Mouse (Mus musculus) spleen, adult 2 months (tissue): ENCODE results near the gene 1810043G02Rik. TPM values are rescaled to one million over a fixed set of nuclear protein-coding genes. Genes with fewer than 3 reads are reported as not detected.

ENCODE experiments used
- DNase-seq, 2 experiments: peaks; one replicate each; pipeline versions ENCODE4 v3.0.0 to v3.0.0-alpha.2; 2012 to 2021; ENCODE audit warnings: low spot score in 2 of 2, low read depth in 1 of 2
- H3K27ac ChIP-seq: fragments of 200-500 bp; 2 replicates; pipeline ENCODE4 v1.5.1; 2012; ENCODE audit warnings: low read length, inconsistent platforms; ENCODE audit not compliant: insufficient read depth
- H3K27me3 ChIP-seq: fragments of 200-500 bp; 2 replicates; pipeline ENCODE4 v1.6.1; 2012; ENCODE audit warnings: mild to moderate bottlenecking, moderate library complexity, low read length, inconsistent platforms; ENCODE audit not compliant: control insufficient read depth, insufficient read depth
- H3K36me3 ChIP-seq: fragments of 200-500 bp; 2 replicates; pipeline ENCODE4 v1.6.1; 2012; ENCODE audit warnings: mild to moderate bottlenecking, low read length, inconsistent platforms; ENCODE audit not compliant: control insufficient read depth, insufficient read depth
- H3K4me1 ChIP-seq: fragments of 200-500 bp; 2 replicates; pipeline ENCODE4 v1.6.1; 2011; ENCODE audit warnings: inconsistent platforms; ENCODE audit not compliant: control insufficient read depth, insufficient read depth, insufficient read length
- H3K4me3 ChIP-seq: fragments of 200-500 bp; 2 replicates; pipeline ENCODE4 v1.5.1; 2011; ENCODE audit warnings: mild to moderate bottlenecking, inconsistent platforms; ENCODE audit not compliant: insufficient read depth, insufficient read length; ENCODE audit errors: extremely low read depth
- CTCF ChIP-seq: fragments of 200-500 bp; IDR thresholded peaks from 2 replicates; pipeline ENCODE4 v1.5.1; 2011; ENCODE audit warnings: mild to moderate bottlenecking, inconsistent platforms; ENCODE audit not compliant: insufficient read depth, insufficient read length, insufficient replicate concordance; ENCODE audit errors: extremely low read depth
- POLR2A ChIP-seq: fragments of 200-500 bp; IDR thresholded peaks from 2 replicates; pipeline ENCODE4 v1.6.1; 2011; ENCODE audit warnings: low read depth, low read length, inconsistent platforms
- WGBS: fragments of 180-500 bp; shearing (Covaris S2); methylation state at CpG from one replicate; pipeline ENCODE4 v1.1.7; 2018; 5-methylcytosine and 5-hydroxymethylcytosine counted together
- polyA plus RNA-seq: library from polyadenylated mRNA; depleted of rRNA; stranded (reverse); fragments of >200 nt; gene quantifications from 2 replicates; pipeline ENCODE4 v1.2.3, GENCODE M21; 2012

Gene 1810043G02Rik
- polyA plus RNA-seq, 1 experiment, result 21.4 TPM

- no peaks in the 10 kb centered on the region for H3K36me3 ChIP-seq
- 0 out of 2 replicates have a peak overlapping the region, but pooled peaks have one; percentile 16 for H3K27ac ChIP-seq
- H3K27me3 ChIP-seq, result no peaks in the 10 kb centered on the region
- TF ChIP-seq CTCF, result no peak
- TF ChIP-seq POLR2A, result no peak
- 71% methylated on average over 8 of the region's 8 CpGs for WGBS
- peaks cover 7% of the 10 kb centered on the region for H3K4me1 ChIP-seq
- peak in 1 of 2 experiments; percentile 15 for DNase-seq
- no peak overlapping the region for H3K4me3 ChIP-seq
Measured at GRCm38 (mm10) chr10:77976458-77977150, 1.7 kb upstream of the 1810043G02Rik start.

DNA sequence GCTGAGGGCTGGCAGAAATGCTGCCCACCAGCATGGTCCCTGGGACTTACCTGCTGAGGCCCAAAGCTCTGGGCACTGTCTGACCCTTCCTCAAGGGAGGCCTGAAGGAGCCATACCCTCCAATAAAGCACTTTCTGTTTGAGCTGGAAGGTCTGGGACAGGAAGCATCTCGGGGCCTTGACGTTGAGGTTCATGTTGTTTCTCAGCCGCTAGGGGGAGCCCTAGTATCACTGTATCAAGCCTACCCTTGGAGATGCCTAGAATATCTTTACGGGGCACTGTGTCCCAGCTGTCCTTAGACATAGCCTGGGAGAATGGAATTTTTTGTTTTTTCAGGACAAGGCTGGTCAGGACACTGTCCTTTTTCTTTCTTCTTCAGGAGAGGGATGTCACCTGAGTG, 6.3 kb downstream of the 1810043G02Rik start:
- no peak overlapping the region for H3K4me3 ChIP-seq
- peaks cover 2% of the 10 kb centered on the region; the same call in 1 of the 2 replicates for H3K4me1 ChIP-seq
- peak; percentile 64 to 66 for DNase-seq
- H3K27ac ChIP-seq, result no peak overlapping the region
- TF ChIP-seq POLR2A, result no peak
- peak; percentile 80; the same call in 1 of the 2 replicates for TF ChIP-seq CTCF
- peaks cover 18% of the 10 kb centered on the region for H3K36me3 ChIP-seq
- WGBS, result 3% methylated on average over 4 of the region's 4 CpGs
- H3K27me3 ChIP-seq, result no peaks in the 10 kb centered on the region

GRCm38 (mm10) chr10:77985775-77986174, 7.5 kb downstream of the 1810043G02Rik start:
- H3K4me3 ChIP-seq, result no peak overlapping the region
- no peaks in the 10 kb centered on the region for H3K27me3 ChIP-seq
- no peak for DNase-seq
- TF ChIP-seq POLR2A, result no peak
- TF ChIP-seq CTCF, result no peak
- H3K27ac ChIP-seq, result no peak overlapping the region
- H3K4me1 ChIP-seq, result peaks cover 2% of the 10 kb centered on the region; the same call in 1 of the 2 replicates
- WGBS, result 96% methylated on average over 5 of the region's 5 CpGs
- peaks cover 26% of the 10 kb centered on the region for H3K36me3 ChIP-seq

DNA sequence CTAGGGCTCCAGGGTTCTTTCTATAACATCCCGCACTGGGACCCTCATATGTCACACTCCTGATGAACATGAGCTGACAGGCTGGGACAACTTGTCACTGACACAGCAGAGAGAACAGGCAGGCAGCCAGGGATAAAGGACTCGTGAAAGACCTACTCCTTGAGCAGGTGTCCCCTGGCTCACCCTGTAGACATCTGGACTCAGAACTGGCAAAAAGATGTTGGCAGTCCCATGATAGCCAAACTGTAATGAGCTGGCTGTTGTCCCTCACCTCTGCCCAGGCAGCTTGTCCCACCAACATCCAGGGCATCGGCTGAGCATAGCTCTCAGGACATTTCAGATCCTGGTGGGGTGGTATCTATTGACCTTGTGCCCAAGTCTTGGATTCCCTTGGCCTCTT, 17.3 kb downstream of the 1810043G02Rik start:
- no peak for DNase-seq
- WGBS, result 94% methylated on average over 3 of the region's 3 CpGs
- no peak for TF ChIP-seq POLR2A
- no peak for TF ChIP-seq CTCF
- no peak overlapping the region for H3K27ac ChIP-seq
- no peak overlapping the region for H3K4me3 ChIP-seq
- H3K27me3 ChIP-seq, result no peaks in the 10 kb centered on the region
- H3K4me1 ChIP-seq, result no peaks in the 10 kb centered on the region
- peaks cover 36% of the 10 kb centered on the region for H3K36me3 ChIP-seq

DNA sequence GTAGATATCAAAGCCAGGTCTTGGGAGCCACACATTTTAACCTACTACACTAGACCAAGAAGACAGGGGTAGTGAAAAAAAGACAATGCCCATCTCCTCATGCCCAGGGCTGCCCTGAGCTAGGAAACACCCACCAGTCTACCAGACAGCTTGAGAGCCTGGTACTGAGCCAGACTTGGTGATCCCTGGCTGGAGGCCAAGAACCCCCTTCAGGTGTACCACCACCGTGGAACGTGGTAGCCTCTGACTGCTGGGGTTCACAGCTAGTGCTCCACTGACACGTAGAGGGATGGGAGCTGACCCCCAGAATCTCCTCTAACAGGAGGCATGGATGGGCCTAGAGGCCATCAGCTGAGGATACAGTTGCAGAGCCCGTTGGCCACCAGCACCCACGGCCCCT, 21.9 kb downstream of the 1810043G02Rik start:
- Histone ChIP-seq H3K27me3 (no peaks in the 10 kb centered on the region), H3K36me3 (peaks cover 29% of the 10 kb centered on the region), H3K27ac (no peak overlapping the region), H3K4me3 (no peak overlapping the region), H3K4me1 (no peaks in the 10 kb centered on the region)
- WGBS, result 96% methylated on average over 5 of the region's 5 CpGs
- TF ChIP-seq POLR2A (no peak), CTCF (no peak)
- no peak for DNase-seq

- no peak for TF ChIP-seq CTCF
- no peak for TF ChIP-seq POLR2A
- peaks cover 28% of the 10 kb centered on the region for H3K36me3 ChIP-seq
- 96% methylated on average over 11 of the region's 11 CpGs for WGBS
- H3K4me1 ChIP-seq, result no peaks in the 10 kb centered on the region
- H3K27ac ChIP-seq, result no peak overlapping the region
- no peaks in the 10 kb centered on the region for H3K27me3 ChIP-seq
- no peak overlapping the region for H3K4me3 ChIP-seq
- DNase-seq, result no peak
Measured at GRCm38 (mm10) chr10:78001796-78002195, 23.5 kb downstream of the 1810043G02Rik start.

- no peak for DNase-seq
- TF ChIP-seq CTCF (no peak), POLR2A (no peak)
- WGBS, result 91% methylated on average over 2 of the region's 2 CpGs
- H3K4me3 ChIP-seq, result no peak overlapping the region
- no peak overlapping the region for H3K27ac ChIP-seq
- H3K27me3 ChIP-seq, result no peaks in the 10 kb centered on the region
- no peaks in the 10 kb centered on the region for H3K4me1 ChIP-seq
- peaks cover 26% of the 10 kb centered on the region for H3K36me3 ChIP-seq
Measured at GRCm38 (mm10) chr10:78002316-78002715, 24.0 kb downstream of the 1810043G02Rik start.
